Mouse (Mus musculus): ENCODE data around the gene Map3k20.
A peak's percentile ranks its signal among the peaks of the same experiment; 100 is the strongest.

The Map3k20 gene

DNA sequence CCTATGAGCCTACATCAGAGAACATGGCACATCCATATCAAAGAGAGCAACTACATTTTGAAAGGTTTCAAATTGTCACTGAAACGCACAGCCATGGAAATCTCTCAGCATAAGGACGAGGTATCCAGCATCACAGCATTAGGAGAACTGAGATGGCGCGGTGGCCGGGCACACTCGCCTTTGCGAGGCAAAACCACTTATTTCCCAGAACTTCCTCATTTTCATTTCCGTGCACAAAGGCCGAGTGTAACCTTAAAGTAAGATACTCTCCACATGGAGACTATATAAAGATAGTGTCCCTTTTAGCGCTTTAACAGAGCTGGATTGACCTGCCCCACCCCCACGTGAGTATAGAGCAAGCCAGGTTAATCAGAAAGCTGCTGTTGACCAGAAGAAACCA, 94.0 kb downstream of the Map3k20 start:
- no peak for DNase-seq (ENCODE audit: low read depth)

DNA sequence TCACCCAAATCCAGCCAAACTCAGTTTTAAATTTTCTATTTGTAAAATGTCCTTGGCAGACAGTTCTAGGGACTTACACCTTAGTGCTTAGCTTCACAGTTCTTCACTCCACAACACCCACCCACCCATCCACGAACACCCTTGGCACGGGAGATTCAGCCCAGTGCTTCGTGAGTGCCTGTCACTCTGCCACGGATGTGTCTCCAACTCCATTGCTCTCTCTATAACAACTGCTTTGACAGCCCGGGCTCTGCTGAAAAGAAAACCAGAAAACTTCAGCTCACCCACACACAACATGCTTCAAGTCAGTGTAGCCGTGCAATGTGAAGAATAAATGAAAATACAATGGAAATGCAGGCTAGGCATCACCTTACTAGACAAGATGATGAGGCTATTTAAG, 97.2 kb downstream of the Map3k20 start:
- DNase-seq (ENCODE audit: low read depth), result no peak

DNA sequence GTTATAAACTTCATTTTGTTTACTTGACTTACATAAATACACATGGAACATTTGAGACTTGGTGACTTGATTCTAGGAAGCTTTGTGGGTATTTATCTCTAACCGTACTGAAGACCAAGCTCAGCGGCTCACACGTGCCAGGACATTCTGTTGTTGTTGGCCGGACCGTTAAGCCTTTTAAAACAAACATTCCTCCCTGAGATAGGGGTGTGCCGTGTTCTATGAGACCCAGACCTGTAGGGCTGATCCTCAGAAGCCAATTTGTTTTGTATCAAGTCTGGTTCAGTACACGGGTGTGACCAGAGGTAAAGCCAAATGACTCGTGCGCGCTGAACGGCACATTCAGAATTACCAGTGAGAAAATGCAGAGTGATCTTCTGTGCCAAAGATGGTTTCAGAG, 97.9 kb downstream of the Map3k20 start:
- DNase-seq (ENCODE audit: low read depth), result no peak

DNA sequence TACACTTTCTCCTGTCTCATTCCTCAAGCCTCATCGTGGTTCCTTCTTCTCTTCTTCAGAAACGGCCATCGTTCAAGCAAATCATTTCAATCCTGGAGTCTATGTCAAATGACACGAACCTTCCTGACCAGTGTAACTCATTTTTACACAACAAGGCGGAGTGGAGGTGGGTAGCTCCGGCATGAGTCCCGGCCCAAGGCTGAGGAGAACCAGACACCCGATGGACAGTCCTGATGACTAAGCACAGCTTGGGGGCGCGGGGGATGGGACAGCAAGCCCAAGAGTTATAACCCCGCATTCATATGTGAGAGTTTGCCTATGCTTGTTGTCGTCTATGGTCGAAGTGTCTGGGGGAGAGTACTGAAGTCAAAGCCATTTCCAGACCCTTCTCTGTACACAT, 104.0 kb downstream of the Map3k20 start:
- peak; percentile 64 for DNase-seq (ENCODE audit: low read depth)

DNA sequence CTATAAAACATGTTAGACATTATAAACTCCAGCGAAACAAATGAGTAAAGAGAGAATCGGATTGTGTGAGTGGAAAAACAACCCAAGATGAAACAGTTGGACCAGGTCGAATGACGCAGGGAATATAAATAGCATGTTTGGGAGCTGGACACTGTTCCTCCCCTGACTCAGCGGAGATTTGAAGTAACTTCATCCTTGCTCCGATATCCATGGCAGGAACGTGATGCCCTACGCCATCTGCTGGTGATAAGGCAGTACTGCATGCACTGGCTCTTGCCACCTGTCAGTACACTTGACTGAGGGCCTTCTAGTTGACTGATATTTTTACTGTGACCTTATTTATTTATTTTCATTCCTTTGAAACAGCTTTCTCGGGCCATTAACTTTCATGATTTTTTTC, 104.5 kb downstream of the Map3k20 start:
- peak; percentile 95 for DNase-seq (ENCODE audit: low read depth)

DNA sequence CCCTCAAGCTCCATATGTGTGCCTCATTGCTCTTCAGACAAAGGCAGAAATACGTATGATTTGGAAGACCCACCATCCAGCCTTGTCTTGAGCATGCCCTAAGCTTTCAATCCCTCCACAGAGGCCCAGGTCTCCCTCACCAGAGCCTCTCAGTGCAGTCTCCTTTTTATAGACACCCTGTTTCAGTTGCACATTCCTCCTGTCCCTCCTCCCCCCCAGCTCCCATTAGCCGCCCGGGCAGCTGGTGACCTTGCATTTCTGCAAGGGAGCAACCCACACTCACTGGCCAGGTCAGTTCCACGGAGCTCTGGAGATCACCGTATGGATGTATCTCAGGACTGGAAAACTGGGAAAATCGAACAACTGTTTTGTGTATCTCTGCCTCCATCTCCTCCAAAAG, 105.0 kb downstream of the Map3k20 start:
- no peak for DNase-seq (ENCODE audit: low read depth)

DNA sequence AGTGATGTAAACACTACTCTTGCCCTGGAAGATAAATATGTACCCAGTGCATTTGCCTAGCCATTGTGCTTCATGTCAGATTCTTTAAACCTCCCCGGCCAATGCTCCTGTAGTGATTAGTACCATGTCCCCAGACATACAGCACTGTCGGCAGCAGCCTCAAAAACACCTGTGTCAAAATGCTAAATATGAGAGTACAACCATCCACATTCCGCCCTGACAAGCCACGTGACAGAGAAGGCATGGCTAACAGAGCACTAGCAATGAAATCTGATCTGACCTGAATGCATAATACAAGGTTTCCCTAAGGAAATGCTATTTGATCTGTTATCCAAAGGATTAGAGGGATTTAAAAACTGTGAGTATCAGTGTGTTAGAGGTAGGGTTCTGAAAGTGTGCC, 105.6 kb downstream of the Map3k20 start:
- no peak for DNase-seq (ENCODE audit: low read depth)

DNA sequence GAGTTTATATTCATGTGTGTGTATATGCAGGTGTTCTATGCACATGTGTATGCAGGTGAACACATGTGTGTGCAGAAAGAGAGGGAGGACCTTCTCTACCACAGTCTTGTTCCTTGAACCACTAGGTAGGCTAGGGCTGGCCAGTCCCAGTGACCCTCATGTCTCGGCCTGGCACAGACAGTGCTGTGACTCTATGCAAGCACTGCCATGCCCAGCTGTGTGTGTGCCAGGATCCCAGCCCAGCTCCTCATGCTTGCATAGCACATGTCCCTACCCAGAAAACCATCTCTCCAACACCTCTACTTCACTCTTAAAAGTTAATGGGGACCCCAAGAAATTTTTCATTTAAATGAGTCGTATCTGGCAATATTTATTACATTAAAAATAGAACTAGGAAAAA, 106.3 kb downstream of the Map3k20 start:
- DNase-seq (ENCODE audit: low read depth), result no peak

DNA sequence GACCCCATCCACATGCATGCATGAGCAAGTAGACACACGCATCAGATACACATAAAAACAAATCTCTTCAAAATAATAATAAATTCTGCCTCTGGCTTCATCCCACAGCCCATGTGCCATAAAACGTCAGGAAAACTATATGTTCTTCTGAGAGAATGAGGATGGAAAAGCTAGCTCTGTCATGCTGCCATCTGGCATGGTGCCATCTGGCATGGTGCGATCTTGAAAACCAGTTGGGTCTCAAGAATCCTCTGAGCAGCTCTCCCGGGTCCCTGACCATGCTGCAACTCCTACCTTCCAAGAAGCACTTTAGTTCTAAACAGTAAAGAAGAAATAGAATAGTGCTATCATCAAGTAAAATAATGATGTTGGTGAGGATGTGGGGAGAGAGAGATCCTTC, 106.9 kb downstream of the Map3k20 start:
- DNase-seq (ENCODE audit: low read depth), result peak; percentile 59

DNA sequence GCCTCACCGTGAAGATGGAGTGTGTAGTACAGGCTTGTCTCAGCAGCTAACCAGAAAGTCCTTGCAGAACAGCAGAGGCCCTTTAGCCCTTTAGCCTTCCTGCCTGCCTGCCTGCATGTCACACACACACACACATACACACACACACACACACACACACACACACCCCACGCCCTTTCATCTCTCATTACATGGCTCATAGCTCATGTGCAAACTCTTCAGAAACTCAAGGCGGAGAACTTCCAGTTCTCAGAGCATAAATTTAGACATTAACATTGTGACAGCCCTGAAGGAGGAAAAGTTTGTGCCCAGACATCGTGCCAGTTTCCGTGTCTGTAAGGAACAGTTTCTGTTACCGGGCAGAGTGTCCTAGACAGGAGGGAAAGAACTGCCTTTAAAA, 111.5 kb downstream of the Map3k20 start:
- DNase-seq (ENCODE audit: low read depth), result no peak

DNA sequence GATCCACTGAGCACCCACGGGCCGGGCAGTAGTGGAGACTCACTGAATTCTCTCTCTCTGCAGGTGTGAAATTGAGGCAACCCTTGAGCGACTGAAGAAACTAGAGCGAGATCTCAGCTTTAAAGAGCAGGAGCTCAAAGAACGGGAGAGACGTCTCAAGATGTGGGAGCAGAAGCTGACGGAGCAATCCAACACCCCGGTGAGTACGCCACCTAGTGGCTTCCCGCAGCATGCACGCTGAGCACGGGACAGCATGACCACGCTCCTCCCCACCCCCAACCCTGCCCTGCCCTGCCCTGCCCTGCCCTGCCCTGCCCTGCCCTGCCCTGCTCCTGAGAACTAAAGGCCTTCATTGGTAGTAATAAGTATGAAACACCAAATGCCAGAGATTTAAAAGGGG, 112.8 kb downstream of the Map3k20 start:
- DNase-seq (ENCODE audit: low read depth), result peak; percentile 49

DNA sequence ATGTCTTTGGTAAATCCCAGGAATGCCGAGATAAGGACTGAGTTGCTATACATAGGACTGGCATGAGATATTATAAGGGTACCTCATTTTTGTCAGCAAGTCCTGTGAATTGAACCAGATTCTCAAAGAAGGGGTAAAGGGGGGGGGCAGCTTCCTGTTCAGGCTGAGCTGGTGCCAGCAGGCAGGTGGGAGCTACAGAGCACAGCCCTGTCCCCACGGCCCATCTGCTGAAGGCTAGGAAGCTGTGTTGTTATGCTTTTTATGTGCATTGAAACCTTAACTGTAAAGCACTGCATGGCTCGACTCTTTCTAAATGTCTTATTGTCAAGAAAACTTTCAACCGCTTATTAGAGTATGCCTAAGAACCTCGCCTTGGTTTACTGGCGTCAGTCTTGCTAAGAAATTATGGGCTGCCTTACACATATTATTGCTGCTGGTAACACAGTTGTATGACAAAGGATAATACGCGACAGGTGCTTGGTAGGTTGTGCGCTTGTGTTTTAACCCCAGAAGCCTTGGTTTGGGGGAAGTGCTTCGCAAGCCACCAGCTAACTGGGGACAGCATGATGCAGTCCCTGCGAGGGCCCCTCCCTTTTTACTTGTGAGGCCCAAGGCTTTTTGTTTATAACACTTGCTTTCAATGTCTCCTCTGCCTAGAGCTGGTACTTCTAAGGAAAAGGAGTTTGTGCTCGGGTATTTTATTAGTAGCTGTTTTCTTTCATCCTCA, 114.2 kb downstream of the Map3k20 start:
- no peak for DNase-seq (ENCODE audit: low read depth)

DNA sequence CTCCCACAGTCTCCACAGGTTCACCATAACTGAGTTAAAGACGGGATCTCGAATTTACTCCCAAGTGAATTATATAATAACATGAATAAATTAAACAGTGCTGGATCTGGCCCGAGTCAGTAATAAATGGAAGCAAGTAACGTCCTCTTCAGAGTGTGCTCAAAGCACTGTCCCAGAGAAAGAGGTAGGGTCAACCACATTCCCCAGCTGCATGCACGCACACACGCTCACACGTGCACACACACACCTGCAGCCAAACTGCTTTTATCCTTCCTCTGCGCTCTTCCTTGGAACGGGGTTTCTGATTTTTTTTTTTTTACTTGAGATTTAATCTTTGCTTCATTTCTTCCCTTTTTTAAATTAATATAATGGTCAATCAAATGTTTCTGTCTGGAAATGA, 115.9 kb downstream of the Map3k20 start:
- no peak for DNase-seq (ENCODE audit: low read depth)

DNA sequence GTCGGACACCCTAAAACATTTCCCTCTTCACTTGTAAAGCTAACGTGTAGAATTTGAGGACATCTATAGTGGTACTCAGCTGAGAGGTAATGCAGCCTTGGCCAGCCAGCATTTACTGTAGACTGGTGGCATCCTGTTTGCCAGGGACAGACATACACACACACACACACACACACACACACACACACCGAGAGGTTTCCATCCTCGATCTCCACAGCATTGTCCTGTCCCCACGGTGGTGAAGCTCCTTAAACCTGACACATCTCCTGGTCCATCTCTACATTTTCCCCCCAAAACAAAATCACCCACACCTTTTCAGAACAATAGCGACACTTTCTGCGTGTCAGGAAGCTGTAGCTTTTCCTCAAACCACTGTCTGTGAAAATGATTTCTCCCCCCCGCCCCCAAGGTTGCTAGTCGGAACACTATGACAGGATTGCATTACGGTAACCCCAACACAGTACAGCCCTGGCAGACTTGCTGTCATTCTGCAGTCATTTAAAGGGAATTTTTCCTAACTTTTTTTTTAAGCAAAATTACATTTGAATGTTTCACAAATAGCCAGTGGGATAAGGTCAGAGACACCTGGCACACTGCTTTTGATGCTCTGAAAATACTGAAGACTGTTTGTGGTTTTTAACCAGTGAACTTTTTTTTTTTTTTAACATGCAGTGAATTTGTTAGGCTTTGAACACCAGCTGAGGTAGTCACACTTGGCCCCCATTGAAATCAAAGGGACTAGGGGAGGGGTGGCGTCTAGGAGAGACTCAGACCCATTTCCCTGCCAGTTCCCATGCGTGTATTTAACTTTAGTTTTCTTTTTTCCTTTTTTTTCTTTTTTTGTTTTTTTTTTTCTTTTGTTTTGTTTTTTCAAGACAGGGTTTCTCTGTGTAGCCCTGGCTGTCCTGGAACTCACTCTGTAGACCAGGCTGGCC, 120.5 kb downstream of the Map3k20 start:
- no peak for DNase-seq (ENCODE audit: low read depth)

DNA sequence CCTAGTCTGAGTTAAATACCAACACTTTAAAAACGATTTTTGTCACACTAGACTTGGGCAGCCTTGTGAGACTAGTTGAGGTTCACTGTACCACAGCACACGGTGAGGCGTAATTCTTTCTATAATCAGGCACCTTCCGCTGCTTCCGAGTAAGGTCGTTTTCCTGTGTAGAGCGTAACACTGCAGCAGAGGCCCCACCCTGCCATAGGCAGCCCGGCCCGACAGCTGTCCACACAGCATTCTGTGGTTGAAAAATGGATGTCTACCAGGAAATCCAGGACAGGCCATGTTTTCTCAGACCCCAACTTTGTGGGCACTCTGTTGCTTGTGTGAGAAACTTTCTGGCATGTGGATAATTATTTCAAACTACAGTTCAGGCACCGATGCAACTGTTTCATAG, 121.3 kb downstream of the Map3k20 start:
- no peak for DNase-seq (ENCODE audit: low read depth)

DNA sequence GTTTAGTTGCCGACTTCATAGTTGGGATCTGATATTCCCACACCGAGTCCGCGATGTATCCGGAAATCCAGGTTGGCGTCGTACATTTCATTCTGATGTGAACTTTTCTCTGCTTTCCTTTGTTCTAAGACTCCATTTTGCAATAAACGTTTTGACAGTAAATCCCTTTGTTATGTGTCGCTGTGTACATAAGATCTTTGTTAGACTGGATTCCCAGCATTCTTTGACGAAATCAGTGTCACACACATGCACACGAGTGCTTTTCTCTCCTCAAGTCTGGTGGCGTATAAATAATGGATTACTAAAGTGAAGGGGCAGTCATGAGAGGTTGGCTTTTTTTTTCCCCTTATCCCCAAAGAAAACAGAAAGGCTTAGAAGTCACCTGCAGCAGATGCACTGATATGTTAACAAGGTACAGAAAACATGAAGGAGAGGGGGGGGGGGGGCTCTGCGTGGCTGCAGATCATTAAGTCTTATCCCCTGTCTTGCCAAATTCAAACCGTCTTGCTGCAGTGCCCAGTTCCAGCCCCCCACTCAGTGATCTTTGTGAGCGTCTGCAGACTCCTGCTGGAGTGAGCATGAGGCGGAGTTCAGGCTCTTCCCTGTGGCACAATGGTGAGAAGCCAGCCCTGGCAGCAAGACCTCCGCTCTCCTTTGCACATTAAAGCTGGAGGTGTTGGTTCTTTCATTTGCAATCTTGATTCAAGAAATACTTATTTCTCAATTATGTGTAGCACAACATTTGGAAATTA, 122.1 kb downstream of the Map3k20 start:
- no peak for DNase-seq (ENCODE audit: low read depth)

DNA sequence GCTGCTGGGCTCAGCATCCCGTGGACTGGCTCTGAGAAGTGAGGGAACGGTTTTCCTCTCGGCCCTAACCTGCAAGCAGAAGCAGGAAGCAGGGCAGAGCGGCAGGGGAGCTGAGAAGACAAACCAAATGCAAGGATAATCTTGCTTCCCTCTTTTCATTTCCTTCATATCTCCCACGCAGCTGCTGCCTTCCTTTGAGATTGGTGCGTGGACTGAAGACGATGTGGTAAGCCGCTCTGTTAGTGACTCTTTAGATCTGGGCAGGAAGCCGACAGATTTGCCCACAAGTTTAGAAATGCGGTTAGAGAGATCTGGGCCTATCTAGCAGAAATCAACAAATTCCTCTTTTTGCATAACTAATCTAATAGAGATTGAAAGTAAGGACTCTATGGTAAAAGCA, 124.5 kb downstream of the Map3k20 start:
- no peak for DNase-seq (ENCODE audit: low read depth)

DNA sequence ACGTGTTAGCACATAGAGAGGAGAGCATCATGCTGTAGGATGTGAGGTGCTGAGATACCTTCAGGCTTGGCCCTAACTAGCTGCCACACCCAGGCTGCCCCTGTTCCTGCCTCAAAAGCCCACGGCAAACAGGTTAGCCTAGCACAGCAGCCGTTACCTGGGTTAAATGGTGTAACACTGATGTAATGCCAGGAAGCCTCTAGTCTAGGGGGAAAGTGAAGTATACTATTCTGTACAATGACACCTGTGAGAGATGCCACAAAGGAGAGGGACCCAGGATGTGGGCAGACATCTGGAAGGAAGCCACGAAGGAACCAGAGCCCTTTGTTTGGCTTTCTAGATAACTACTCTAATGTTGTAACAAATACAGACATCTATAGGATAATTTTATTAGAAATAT, 126.8 kb downstream of the Map3k20 start:
- DNase-seq (ENCODE audit: low read depth), result no peak

DNA sequence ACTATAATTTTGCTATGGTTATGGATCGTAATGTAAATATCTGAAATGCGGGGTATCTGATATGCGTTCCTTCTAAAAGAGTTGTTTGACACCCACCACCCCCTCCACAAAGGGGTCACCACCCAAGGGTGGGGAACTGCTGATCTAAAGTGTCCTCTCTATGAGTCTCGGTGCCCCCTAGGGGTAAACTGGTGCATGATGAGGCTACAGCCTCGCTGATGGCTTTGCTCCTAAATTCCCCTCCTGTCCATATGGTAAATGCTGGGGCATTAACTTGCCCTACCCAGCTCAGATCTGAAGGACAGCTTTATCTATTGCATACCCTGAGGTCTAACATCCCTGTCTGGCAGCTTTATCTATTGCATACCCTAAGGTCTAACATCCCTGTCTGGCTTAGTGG, 130.0 kb downstream of the Map3k20 start:
- peak; percentile 23 for DNase-seq (ENCODE audit: low read depth)

DNA sequence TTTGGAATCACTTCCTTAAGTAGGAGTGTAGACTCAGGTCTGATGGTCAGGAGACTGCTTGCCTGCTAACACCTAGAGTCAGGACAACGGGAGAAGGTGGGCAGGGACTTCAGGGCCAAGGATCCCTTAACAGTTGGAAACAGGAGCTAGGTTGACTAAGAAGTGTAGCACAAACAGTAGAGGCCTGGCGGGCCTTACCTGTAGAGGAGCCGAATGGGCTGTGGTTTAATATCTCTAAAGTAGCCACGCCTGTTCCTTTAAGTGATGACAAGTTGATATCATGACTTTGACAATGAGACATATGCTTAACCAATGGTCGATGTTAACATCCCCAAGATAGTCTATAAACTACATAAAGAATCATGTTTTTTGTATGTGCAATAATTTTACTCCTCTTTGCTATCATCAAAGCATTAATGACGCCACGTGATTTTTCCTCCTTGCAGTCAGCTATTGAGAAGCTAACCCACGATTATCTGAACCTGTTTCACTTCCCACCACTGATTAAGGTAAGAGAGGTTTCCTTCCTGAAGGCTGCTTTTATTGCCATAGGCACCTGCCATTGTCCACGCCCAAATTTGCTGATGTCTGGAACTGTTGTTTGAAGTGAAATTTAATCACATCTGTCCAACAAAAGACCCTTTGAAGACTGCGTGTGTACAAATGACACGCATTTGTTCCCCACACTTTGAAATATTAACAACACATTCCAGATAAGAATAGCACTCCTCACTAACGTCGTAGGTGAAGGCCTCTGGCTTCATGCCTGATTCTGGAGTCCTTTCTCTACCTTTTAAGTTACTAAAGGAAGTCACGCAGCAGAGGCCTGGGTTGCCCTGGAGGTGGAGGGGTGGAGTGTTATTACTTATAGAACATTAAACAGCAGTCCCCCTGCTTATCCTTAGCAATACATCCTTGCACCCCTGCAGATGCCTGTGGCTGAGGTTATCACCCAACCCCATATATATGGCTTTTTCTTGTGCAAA, 131.0 kb downstream of the Map3k20 start:
- no peak for DNase-seq (ENCODE audit: low read depth)

DNA sequence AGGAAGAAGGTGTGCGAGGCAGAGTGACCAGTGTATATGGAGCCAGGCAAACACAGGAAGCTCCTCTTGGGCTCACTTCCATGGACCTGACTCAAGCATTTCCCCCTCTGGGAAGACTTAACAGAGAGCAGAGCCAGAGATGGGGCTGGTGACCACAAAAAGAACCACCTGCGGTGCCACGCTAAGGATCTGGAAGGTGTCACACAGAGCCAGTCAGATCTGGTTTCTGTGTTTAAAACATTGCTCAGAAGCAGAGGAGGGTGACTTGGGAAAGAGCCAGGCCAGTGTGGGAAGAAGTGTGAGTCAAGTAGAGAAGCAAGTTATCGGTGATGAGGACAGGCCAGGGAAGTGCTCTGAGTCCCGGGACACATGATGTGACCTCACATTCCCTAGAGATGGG, 135.1 kb downstream of the Map3k20 start:
- peak; percentile 62 for DNase-seq (ENCODE audit: low read depth)
